Mouse (Mus musculus): ENCODE data around the gene Rhou.

DNA sequence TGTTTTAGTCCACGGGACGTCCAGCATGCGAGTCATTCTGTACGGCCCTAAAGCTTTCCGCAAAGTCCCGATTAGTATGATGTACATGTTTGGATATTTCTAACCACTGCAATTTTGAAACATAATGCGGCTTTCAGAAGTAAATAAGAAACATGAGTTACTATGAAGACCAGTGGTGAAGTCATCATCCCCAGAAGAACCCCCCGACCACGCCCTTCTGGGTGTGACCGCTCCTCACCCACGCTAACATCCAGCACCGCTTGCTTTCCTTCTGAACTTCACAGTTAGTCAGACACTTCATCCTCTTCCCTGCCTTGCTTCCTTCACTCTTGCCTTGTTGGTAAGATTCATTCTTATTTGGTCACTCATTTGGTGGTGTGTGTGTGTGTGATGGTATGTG is 4.2 kb upstream of the Rhou start:
- TF ChIP-seq CTCF (IDR thresholded peaks at IDR 0.05; ENCODE audit: low read depth): no peak
- no peak for TF ChIP-seq EP300 (optimal IDR thresholded peaks at IDR 0.05)

All from stomach, postnatal 0 days (tissue).